Mouse (Mus musculus) lung, embryonic 14.5 days (tissue): ENCODE data around the gene Tenm4. TPM values are rescaled to one million over a fixed set of nuclear protein-coding genes. Genes with fewer than 3 reads are reported as not detected.

Experiments used
- ATAC-seq: fragments of 200-750 bp; cut with Nextera tagmentation; 2 replicates; pipeline ENCODE4 v1.8.0; 2017; ENCODE audit warnings: mild to moderate bottlenecking, moderate TSS enrichment, moderate library complexity; ENCODE audit not compliant: insufficient read depth
- DNase-seq: peaks from one replicate; pipeline ENCODE4 v3.0.0-alpha.2; 2015
- H3K27ac ChIP-seq: fragments of 300-500 bp; sonication (generic); 2 replicates; pipeline ENCODE4 v1.5.1; 2014; ENCODE audit warnings: low read depth, mild to moderate bottlenecking, moderate library complexity
- H3K27me3 ChIP-seq: fragments of 300-500 bp; sonication (generic); 2 replicates; pipeline ENCODE4 v1.6.1; 2014; ENCODE audit warnings: low read length, control low read depth; ENCODE audit not compliant: insufficient read depth
- H3K36me3 ChIP-seq: fragments of 300-500 bp; sonication (generic); 2 replicates; pipeline ENCODE4 v1.6.1; 2014; ENCODE audit warnings: control low read depth; ENCODE audit not compliant: insufficient read depth
- H3K4me1 ChIP-seq: fragments of 300-500 bp; sonication (generic); 2 replicates; pipeline ENCODE4 v1.6.1; 2014; ENCODE audit warnings: antibody characterized with exemption, control low read depth; ENCODE audit not compliant: insufficient read depth
- H3K4me2 ChIP-seq: fragments of 300-500 bp; sonication (generic); 2 replicates; pipeline ENCODE4 v1.6.1; 2014; ENCODE audit warnings: mild to moderate bottlenecking
- H3K4me3 ChIP-seq: fragments of 300-500 bp; sonication (generic); 2 replicates; pipeline ENCODE4 v1.5.1; 2014; ENCODE audit warnings: low read depth, low read length
- H3K9ac ChIP-seq: fragments of 300-500 bp; sonication (generic); 2 replicates; pipeline ENCODE4 v1.6.1; 2014
- H3K9me3 ChIP-seq: fragments of 300-500 bp; sonication (generic); 2 replicates; pipeline ENCODE4 v1.6.1; 2016; ENCODE audit warnings: low read depth, low read length, control low read depth
- CTCF ChIP-seq: IDR thresholded peaks from 2 replicates; pipeline ENCODE4 v1.5.1; 2016; ENCODE audit warnings: antibody characterized with exemption, low read depth
- WGBS: fragments of 180-500 bp; shearing (Covaris S2); extraction: QIAGEN DNeasy Blood & Tissue Kit; methylation state at CpG from one replicate; pipeline ENCODE4 v1.1.7; 2014; 5-methylcytosine and 5-hydroxymethylcytosine counted together
- polyA plus RNA-seq: library from polyadenylated mRNA; unstranded; fragments of >200 nt; fragmentation: Nextera tagmentation; extraction: Ambion mirVana; gene quantifications from 2 replicates; pipeline ENCODE4 v1.2.1, GENCODE M21; 2014

Gene Tenm4
- polyA plus RNA-seq, 1 experiment from 2014 or later, result 24.9 TPM

- TF ChIP-seq CTCF, result no peak
- peak; percentile 65 for DNase-seq
- 62% methylated on average over 6 of the region's 6 CpGs for WGBS
Observed at GRCm38 (mm10) chr7:96390034-96390670, 219.1 kb downstream of the Tenm4 start.

DNA sequence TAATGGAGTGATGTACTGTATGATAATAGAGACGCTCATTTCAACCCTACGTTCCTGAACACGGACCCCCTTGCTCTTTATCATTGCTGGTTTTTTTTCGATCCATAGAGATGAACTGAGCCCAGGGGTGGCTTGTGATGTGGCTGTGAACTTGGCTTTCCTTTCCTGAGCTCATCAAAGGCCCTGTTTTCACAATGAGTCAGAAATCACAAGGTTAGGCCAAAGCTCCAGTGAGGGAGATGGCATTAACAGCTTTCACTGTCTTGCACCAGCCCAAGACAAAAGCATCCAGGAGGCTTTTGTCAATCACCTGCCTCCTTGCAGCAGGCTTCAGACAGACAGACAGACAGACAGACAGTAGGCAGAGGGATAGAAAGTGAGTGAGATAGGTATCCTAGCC, 219.8 kb downstream of the Tenm4 start:
- H3K27ac ChIP-seq, result no peak overlapping the region
- no peak overlapping the region for H3K9ac ChIP-seq
- H3K4me2 ChIP-seq, result no peak overlapping the region
- no peak for TF ChIP-seq CTCF
- ATAC-seq (no peak), DNase-seq (no peak)
- no peaks in the 10 kb centered on the region for H3K27me3 ChIP-seq
- 85% methylated on average over 4 of the region's 4 CpGs for WGBS
- H3K4me3 ChIP-seq, result no peak overlapping the region
- H3K4me1 ChIP-seq, result no peaks in the 10 kb centered on the region
- no peaks in the 10 kb centered on the region for H3K36me3 ChIP-seq
- no peaks in the 10 kb centered on the region for H3K9me3 ChIP-seq

More at GRCm38 (mm10) chr7:96390034-96390670, 219.1 kb downstream of the Tenm4 start:
- Histone ChIP-seq H3K27me3 (no peaks in the 10 kb centered on the region), H3K9ac (no peak overlapping the region), H3K36me3 (no peaks in the 10 kb centered on the region), H3K4me1 (no peaks in the 10 kb centered on the region), H3K27ac (no peak overlapping the region), H3K4me2 (no peak overlapping the region), H3K4me3 (no peak overlapping the region), H3K9me3 (no peaks in the 10 kb centered on the region)
- ATAC-seq, result peak; percentile 28; the same call in 1 of the 2 replicates

- TF ChIP-seq CTCF, result no peak
- 80% methylated on average over 6 of the region's 6 CpGs for WGBS
- H3K9me3 ChIP-seq, result no peaks in the 10 kb centered on the region
- DNase-seq, result no peak
- no peaks in the 10 kb centered on the region for H3K27me3 ChIP-seq
- H3K4me3 ChIP-seq, result no peak overlapping the region
- H3K4me1 ChIP-seq, result no peaks in the 10 kb centered on the region
- H3K36me3 ChIP-seq, result no peaks in the 10 kb centered on the region
- ATAC-seq, result no peak
- H3K27ac ChIP-seq, result no peak overlapping the region
- no peak overlapping the region for H3K4me2 ChIP-seq
- H3K9ac ChIP-seq, result no peak overlapping the region
Observed at GRCm38 (mm10) chr7:96391797-96392472, 220.9 kb downstream of the Tenm4 start.

GRCm38 (mm10) chr7:96392600-96392999, 221.6 kb downstream of the Tenm4 start:
- H3K27me3 ChIP-seq, result no peaks in the 10 kb centered on the region
- no peak for DNase-seq
- 95% methylated on average over 2 of the region's 2 CpGs for WGBS

DNA sequence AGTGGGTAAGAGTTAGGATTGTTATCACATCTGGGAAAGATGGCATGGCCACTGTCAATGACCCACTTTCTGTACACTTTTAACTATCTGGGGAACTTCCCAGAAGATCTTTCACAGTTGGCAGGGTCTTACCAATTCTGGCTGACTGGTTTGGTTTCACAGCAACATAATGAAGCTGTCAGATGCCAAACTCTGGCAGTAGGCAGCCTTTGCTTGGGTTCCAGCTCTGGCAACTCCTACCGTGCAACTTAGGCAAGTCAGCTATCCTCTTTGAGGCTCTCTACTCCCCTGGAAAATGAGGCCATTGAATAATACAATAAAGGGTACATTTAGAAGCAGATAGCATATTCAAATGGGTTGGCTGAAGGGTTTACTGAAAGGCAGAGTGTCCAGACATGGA, 226.9 kb downstream of the Tenm4 start:
- WGBS, result 90% methylated on average over 1 of the region's 1 CpGs
- Histone ChIP-seq H3K4me2 (no peak overlapping the region), H3K4me3 (no peak overlapping the region), H3K4me1 (peaks cover 3% of the 10 kb centered on the region; the same call in 1 of the 2 replicates), H3K9ac (no peak overlapping the region), H3K9me3 (no peaks in the 10 kb centered on the region), H3K27ac (no peak overlapping the region), H3K36me3 (no peaks in the 10 kb centered on the region), H3K27me3 (no peaks in the 10 kb centered on the region)
- no peak for TF ChIP-seq CTCF
- ATAC-seq, result no peak
- DNase-seq, result no peak

More at GRCm38 (mm10) chr7:96392600-96392999, 221.6 kb downstream of the Tenm4 start:
- no peak for ATAC-seq
- H3K4me2 ChIP-seq, result no peak overlapping the region
- H3K4me3 ChIP-seq, result no peak overlapping the region
- no peak overlapping the region for H3K27ac ChIP-seq
- no peak for TF ChIP-seq CTCF
- H3K9me3 ChIP-seq, result no peaks in the 10 kb centered on the region
- no peaks in the 10 kb centered on the region for H3K4me1 ChIP-seq
- no peaks in the 10 kb centered on the region for H3K36me3 ChIP-seq
- no peak overlapping the region for H3K9ac ChIP-seq

- WGBS, result 30% methylated on average over 11 of the region's 11 CpGs
- Histone ChIP-seq H3K4me3 (no peak overlapping the region), H3K9me3 (no peaks in the 10 kb centered on the region), H3K27me3 (no peaks in the 10 kb centered on the region), H3K36me3 (no peaks in the 10 kb centered on the region), H3K9ac (no peak overlapping the region), H3K4me1 (peaks cover 3% of the 10 kb centered on the region; the same call in 1 of the 2 replicates), H3K4me2 (no peak overlapping the region), H3K27ac (no peak overlapping the region)
- TF ChIP-seq CTCF, result no peak
- DNase-seq, result peak; percentile 38
- ATAC-seq, result peak; percentile 41; the same call in 1 of the 2 replicates
Observed at GRCm38 (mm10) chr7:96400411-96400810, 229.4 kb downstream of the Tenm4 start.

DNA sequence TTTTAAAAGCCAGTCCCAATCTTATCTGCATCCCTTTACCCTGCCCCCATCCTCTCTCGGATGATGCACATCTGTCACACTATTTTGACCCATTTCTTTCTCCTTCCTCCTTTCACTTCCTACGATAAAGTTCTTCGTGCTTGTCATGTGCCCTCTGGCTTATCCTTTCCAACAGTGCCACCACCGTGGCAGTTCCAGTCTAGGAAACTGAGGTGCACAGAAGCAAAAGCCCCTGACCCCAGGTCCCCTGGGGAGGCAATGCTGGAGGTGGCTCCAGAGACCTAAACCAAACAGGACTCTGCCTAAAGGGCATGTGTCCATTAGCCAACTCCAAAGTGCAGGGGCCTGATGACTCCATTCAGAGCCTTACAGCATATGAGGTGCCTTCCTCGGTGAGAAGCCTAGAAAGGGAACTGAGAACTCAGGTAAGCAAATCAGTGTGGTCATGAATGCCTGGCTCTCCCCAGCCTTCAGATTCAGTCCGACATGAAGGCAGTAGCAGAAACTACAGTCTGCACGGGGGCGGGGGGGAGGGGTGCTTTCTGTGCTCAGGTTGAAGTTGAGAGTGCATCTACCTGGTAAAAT, 235.7 kb downstream of the Tenm4 start:
- Histone ChIP-seq H3K4me2 (no peak overlapping the region), H3K36me3 (no peaks in the 10 kb centered on the region), H3K27me3 (no peaks in the 10 kb centered on the region), H3K9ac (no peak overlapping the region), H3K27ac (no peak overlapping the region), H3K4me1 (no peaks in the 10 kb centered on the region), H3K4me3 (no peak overlapping the region), H3K9me3 (no peaks in the 10 kb centered on the region)
- no peak for TF ChIP-seq CTCF
- ATAC-seq (no peak), DNase-seq (no peak)
- 71% methylated on average over 8 of the region's 8 CpGs for WGBS
